Mouse (Mus musculus): ENCODE results near the gene Ptprg. TPM values are rescaled to one million over a fixed set of nuclear protein-coding genes. Genes with fewer than 3 reads are reported as not detected.

Ptprg gene
- total and polyA plus RNA-seq, 3 experiments, result 25.1 to 57.1 (median 54.0) TPM

GRCm38 (mm10) chr14:11623576-11623975 lies 70.2 kb downstream of the Ptprg start:
- WGBS, result 65% methylated on average over 4 of the region's 4 CpGs

DNA sequence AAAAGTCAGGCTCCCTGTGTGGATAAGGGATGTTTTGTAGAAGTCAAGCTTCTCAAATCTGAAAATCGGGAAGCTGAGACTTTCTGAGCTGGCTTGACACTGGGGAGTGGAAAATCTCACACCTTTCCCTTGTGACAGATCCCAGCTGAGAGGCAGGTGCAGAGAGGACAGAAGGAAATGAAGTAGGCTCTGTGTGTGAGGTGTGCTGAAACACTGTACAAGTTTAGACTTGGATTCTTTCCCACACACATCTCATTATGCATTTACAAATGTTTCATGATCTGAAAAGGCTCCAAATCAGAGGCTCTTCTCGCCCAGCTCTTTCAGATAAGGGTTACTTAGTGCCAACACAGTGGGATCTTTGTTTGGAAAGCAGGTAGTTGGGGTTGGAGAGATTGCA lies 77.4 kb downstream of the Ptprg start:
- H3K36me3 ChIP-seq (ENCODE audit: control insufficient read depth, insufficient read depth, low read length), result peaks cover 2% of the 10 kb centered on the region
- H3K79me2 ChIP-seq (replicated peaks; ENCODE audit: control insufficient read depth, insufficient read depth, low read length), result peaks cover 4% of the 10 kb centered on the region; the same call in 1 of the 2 replicates
- peak in 1 of 2 experiments; percentile 5 for DNase-seq
- no peaks in the 10 kb centered on the region for H3K27me3 ChIP-seq (ENCODE audit: control insufficient read depth, insufficient read depth, low read length)
- intact Hi-C loops (cut with DNase I), result no loop called here
- H3K9ac ChIP-seq (ENCODE audit: low read depth, low read length), result no peak overlapping the region
- TF ChIP-seq EP300 (IDR thresholded peaks at IDR 0.05; ENCODE audit: insufficient read depth, low read depth, low read length) (no peak), CTCF (IDR thresholded peaks at IDR 0.05) (no peak)
- WGBS, result 45% methylated on average over 2 of the region's 2 CpGs
- H3K27ac ChIP-seq, result no peak overlapping the region
- H3K4me1 ChIP-seq (ENCODE audit: control insufficient read depth, insufficient read depth, low read length), result peaks cover 3% of the 10 kb centered on the region
- no peak overlapping the region for H3K4me3 ChIP-seq

More at GRCm38 (mm10) chr14:11623576-11623975, 70.2 kb downstream of the Ptprg start:
- H3K4me3 ChIP-seq, result no peak overlapping the region
- H3K36me3 ChIP-seq (ENCODE audit: control insufficient read depth, insufficient read depth, low read length), result no peaks in the 10 kb centered on the region
- no peaks in the 10 kb centered on the region for H3K27me3 ChIP-seq (ENCODE audit: control insufficient read depth, insufficient read depth, low read length)
- H3K27ac ChIP-seq, result no peak overlapping the region
- TF ChIP-seq EP300 (IDR thresholded peaks at IDR 0.05; ENCODE audit: insufficient read depth, low read depth, low read length) (no peak), CTCF (IDR thresholded peaks at IDR 0.05) (no peak), POLR2A (IDR thresholded peaks at IDR 0.05; ENCODE audit: insufficient read depth, low read depth, low read length) (no peak)
- DNase-seq, result no peak
- H3K4me1 ChIP-seq (ENCODE audit: control insufficient read depth, insufficient read depth, low read length), result peaks cover 9% of the 10 kb centered on the region
- H3K9ac ChIP-seq (ENCODE audit: low read depth, low read length), result no peak overlapping the region
- H3K79me2 ChIP-seq (replicated peaks; ENCODE audit: control insufficient read depth, insufficient read depth, low read length), result peaks cover 8% of the 10 kb centered on the region
- intact Hi-C loops (cut with DNase I), result no loop called here

GRCm38 (mm10) chr14:11631505-11631904 lies 78.2 kb downstream of the Ptprg start:
- H3K4me1 ChIP-seq (ENCODE audit: control insufficient read depth, insufficient read depth, low read length), result peaks cover 3% of the 10 kb centered on the region
- TF ChIP-seq CTCF (IDR thresholded peaks at IDR 0.05) (no peak), EP300 (IDR thresholded peaks at IDR 0.05; ENCODE audit: insufficient read depth, low read depth, low read length) (no peak), POLR2A (IDR thresholded peaks at IDR 0.05; ENCODE audit: insufficient read depth, low read depth, low read length) (no peak)
- peak in 1 of 2 experiments; percentile 8 for DNase-seq
- WGBS, result 86% methylated on average over 4 of the region's 4 CpGs
- no peaks in the 10 kb centered on the region for H3K27me3 ChIP-seq (ENCODE audit: control insufficient read depth, insufficient read depth, low read length)
- H3K4me3 ChIP-seq, result no peak overlapping the region
- H3K36me3 ChIP-seq (ENCODE audit: control insufficient read depth, insufficient read depth, low read length), result peaks cover 2% of the 10 kb centered on the region
- H3K27ac ChIP-seq, result no peak overlapping the region
- intact Hi-C loops (cut with DNase I), result no loop called here
- peaks cover 3% of the 10 kb centered on the region; the same call in 1 of the 2 replicates for H3K79me2 ChIP-seq (replicated peaks; ENCODE audit: control insufficient read depth, insufficient read depth, low read length)
- no peak overlapping the region for H3K9ac ChIP-seq (ENCODE audit: low read depth, low read length)

DNA sequence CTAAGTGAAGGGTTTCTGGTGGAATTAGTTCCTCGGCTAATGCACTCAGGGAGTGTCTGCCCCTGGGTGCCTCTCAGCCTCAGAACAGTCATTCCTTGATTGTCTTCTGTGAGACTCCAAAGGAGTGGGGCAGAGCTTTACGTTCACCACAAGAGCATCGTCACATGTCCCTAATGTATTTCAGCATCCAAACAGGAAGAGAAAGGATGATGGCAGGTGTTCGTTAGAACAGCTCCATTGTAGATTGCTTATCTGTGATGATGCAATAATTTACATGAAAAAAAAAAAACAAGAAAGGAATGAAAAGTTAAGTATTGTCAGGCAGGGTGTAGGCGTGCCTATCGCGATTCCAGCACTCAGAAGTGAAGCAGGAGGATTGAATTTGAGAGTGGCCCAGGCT lies 84.3 kb downstream of the Ptprg start:
- peaks cover 2% of the 10 kb centered on the region for H3K4me1 ChIP-seq (ENCODE audit: control insufficient read depth, insufficient read depth, low read length)
- DNase-seq, result no peak
- H3K27me3 ChIP-seq (ENCODE audit: control insufficient read depth, insufficient read depth, low read length), result no peaks in the 10 kb centered on the region
- peaks cover 5% of the 10 kb centered on the region; the same call in 1 of the 2 replicates for H3K79me2 ChIP-seq (replicated peaks; ENCODE audit: control insufficient read depth, insufficient read depth, low read length)
- H3K4me3 ChIP-seq, result no peak overlapping the region
- intact Hi-C loops (cut with DNase I), result no loop called here
- peaks cover 4% of the 10 kb centered on the region for H3K36me3 ChIP-seq (ENCODE audit: control insufficient read depth, insufficient read depth, low read length)
- TF ChIP-seq POLR2A (IDR thresholded peaks at IDR 0.05; ENCODE audit: insufficient read depth, low read depth, low read length) (no peak), CTCF (IDR thresholded peaks at IDR 0.05) (no peak), EP300 (IDR thresholded peaks at IDR 0.05; ENCODE audit: insufficient read depth, low read depth, low read length) (no peak)
- H3K9ac ChIP-seq (ENCODE audit: low read depth, low read length), result no peak overlapping the region
- 83% methylated on average over 7 of the region's 7 CpGs for WGBS
- H3K27ac ChIP-seq, result no peak overlapping the region

GRCm38 (mm10) chr14:11639366-11639765 lies 86.0 kb downstream of the Ptprg start:
- peaks cover 4% of the 10 kb centered on the region; the same call in 1 of the 2 replicates for H3K79me2 ChIP-seq (replicated peaks; ENCODE audit: control insufficient read depth, insufficient read depth, low read length)
- no peaks in the 10 kb centered on the region for H3K27me3 ChIP-seq (ENCODE audit: control insufficient read depth, insufficient read depth, low read length)
- no peak overlapping the region for H3K27ac ChIP-seq
- TF ChIP-seq CTCF (IDR thresholded peaks at IDR 0.05), result no peak
- TF ChIP-seq EP300 (IDR thresholded peaks at IDR 0.05; ENCODE audit: insufficient read depth, low read depth, low read length), result no peak
- no peak for TF ChIP-seq POLR2A (IDR thresholded peaks at IDR 0.05; ENCODE audit: insufficient read depth, low read depth, low read length)
- H3K9ac ChIP-seq (ENCODE audit: low read depth, low read length), result no peak overlapping the region
- H3K4me1 ChIP-seq (ENCODE audit: control insufficient read depth, insufficient read depth, low read length), result peaks cover 3% of the 10 kb centered on the region
- peaks cover 5% of the 10 kb centered on the region for H3K36me3 ChIP-seq (ENCODE audit: control insufficient read depth, insufficient read depth, low read length)
- WGBS, result 89% methylated on average over 5 of the region's 5 CpGs
- intact Hi-C loops (cut with DNase I), result no loop called here
- no peak for DNase-seq
- no peak overlapping the region for H3K4me3 ChIP-seq

DNA sequence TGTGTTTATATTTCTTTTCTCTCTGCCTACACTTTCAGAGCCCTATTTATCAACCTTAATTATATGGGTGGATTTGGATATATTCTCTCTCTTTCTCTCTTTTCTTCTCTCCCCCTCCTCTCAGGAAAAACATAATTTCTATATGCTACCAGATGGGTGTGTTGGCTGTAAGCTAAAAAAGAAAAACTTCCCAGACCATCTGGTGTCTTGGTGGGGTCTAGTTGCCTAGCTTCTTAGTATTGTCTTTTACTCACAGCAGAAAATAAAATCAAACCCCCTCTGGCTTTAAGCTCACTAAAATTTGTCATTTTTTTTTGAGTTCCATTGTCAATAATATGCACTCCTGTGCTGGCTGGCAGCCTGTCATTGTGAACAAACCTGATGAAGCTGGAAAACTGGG lies 87.0 kb downstream of the Ptprg start:
- H3K27me3 ChIP-seq (ENCODE audit: control insufficient read depth, insufficient read depth, low read length), result no peaks in the 10 kb centered on the region
- H3K9ac ChIP-seq (ENCODE audit: low read depth, low read length), result no peak overlapping the region
- intact Hi-C loops (cut with DNase I), result loop anchor here (5.0 to 10.0 kb wide), 2 partner anchors 83 to 504 kb away; no protein-coding TSS in a partner anchor
- peaks cover 5% of the 10 kb centered on the region for H3K36me3 ChIP-seq (ENCODE audit: control insufficient read depth, insufficient read depth, low read length)
- no peak overlapping the region for H3K4me3 ChIP-seq
- no peak overlapping the region for H3K27ac ChIP-seq
- H3K4me1 ChIP-seq (ENCODE audit: control insufficient read depth, insufficient read depth, low read length), result peaks cover 3% of the 10 kb centered on the region
- DNase-seq, result no peak
- peaks cover 3% of the 10 kb centered on the region; the same call in 1 of the 2 replicates for H3K79me2 ChIP-seq (replicated peaks; ENCODE audit: control insufficient read depth, insufficient read depth, low read length)
- TF ChIP-seq EP300 (IDR thresholded peaks at IDR 0.05; ENCODE audit: insufficient read depth, low read depth, low read length) (no peak), POLR2A (IDR thresholded peaks at IDR 0.05; ENCODE audit: insufficient read depth, low read depth, low read length) (no peak), CTCF (IDR thresholded peaks at IDR 0.05) (no peak)
